Mouse (Mus musculus) liver, adult 2 months (tissue): ENCODE measurements around the gene Ngef.

ENCODE experiments used
- CTCF ChIP-seq: fragments of 200-500 bp; IDR thresholded peaks from 2 replicates; pipeline ENCODE4 v1.5.1; 2011; ENCODE audit warnings: low read depth, low read length, control low read depth
- POLR2A ChIP-seq: fragments of 200-500 bp; IDR thresholded peaks from 2 replicates; pipeline ENCODE4 v1.6.1; 2011; ENCODE audit warnings: low read length, control low read depth; ENCODE audit not compliant: insufficient read depth; ENCODE audit errors: extremely low read depth

- TF ChIP-seq CTCF (no peak), POLR2A (no peak)
Observed at GRCm38 (mm10) chr1:87475076-87475895, 98.4 kb downstream of the Ngef start.
